Mouse (Mus musculus) hindbrain, embryonic 15.5 days (tissue): Measurements from ENCODE around the gene Fmo2. TPM values are rescaled to one million over a fixed set of nuclear protein-coding genes. Genes with fewer than 3 reads are reported as not detected.

Experiments used
- polyA plus RNA-seq: library from polyadenylated mRNA; unstranded; fragments of >200 nt; fragmentation: Nextera tagmentation; extraction: Ambion mirVana; gene quantifications from 2 replicates; pipeline ENCODE4 v1.2.1, GENCODE M21; 2015

Gene Fmo2
- polyA plus RNA-seq, 1 experiment from 2014 or later, result 0.19 TPM

Other genes with a start within 250 kb of the Fmo2 start
- not detected in 2 replicates for gene Myocos, start 240.5 kb downstream of the Fmo2 start, polyA plus RNA-seq
- 130 and 138 TPM in 2 replicates for gene Prrc2c, start 158.2 kb downstream of the Fmo2 start, polyA plus RNA-seq
- 0.30 and 0.60 TPM in 2 replicates for gene Fmo4, start 84.8 kb downstream of the Fmo2 start, polyA plus RNA-seq
- gene Fmo1, start 32.1 kb downstream of the Fmo2 start, polyA plus RNA-seq, result 28.9 and 31.1 TPM in 2 replicates
- not detected in 2 replicates for gene Fmo6, start 38.8 kb upstream of the Fmo2 start, polyA plus RNA-seq
- gene Fmo3, start 85.8 kb upstream of the Fmo2 start, polyA plus RNA-seq, result not detected in 2 replicates
- gene Mroh9, start 186.9 kb upstream of the Fmo2 start, polyA plus RNA-seq, result not detected in 2 replicates